Mouse (Mus musculus): ENCODE data around the gene Upk3b.

DNA sequence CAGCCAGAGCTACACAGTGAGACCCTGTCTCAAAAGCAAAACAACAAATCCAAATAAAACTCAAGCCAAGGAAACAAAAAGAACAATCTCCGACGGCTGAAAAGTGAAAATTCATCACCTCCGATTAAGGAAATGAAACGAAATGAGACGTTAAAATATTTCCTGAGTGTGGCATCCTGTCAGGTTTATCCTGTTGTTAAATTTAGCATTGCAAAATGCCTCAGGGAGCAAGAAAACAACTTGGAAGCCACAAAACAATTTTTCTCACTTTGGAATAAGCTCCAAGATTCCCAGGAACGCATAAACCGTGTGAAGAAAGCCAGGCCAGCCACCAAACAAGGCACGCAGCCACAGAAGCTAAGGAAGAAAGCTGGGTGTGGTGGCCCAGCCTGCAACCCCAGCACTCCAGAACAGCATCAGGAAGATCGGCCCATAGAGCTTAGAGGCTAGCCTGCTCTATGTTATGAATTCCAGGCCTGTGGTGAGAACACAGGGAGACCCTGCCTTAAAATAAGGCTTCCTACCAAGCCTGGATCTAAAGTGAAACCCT lies 38.8 kb downstream of the Upk3b start:
- TF ChIP-seq MYC (IDR thresholded peaks at IDR 0.05; ENCODE audit: low read depth, low read length) = no peak
- TF ChIP-seq CTCF (conservative IDR thresholded peaks at IDR 0.05 in 1 of 2, IDR thresholded peaks at IDR 0.05 in 1 of 2; ENCODE audit: low read depth in 2 of 2, low read length in 2 of 2) = no peak
- no peak for TF ChIP-seq POLR2AphosphoS2 (IDR thresholded peaks at IDR 0.05; ENCODE audit: low read depth, low read length)
- TF ChIP-seq POLR2A (IDR thresholded peaks at IDR 0.05; ENCODE audit: low read depth, low read length) = no peak
- TF ChIP-seq NRF1 (IDR thresholded peaks at IDR 0.05; ENCODE audit: low read depth, low read length) = no peak
- TF ChIP-seq UBTF (IDR thresholded peaks at IDR 0.05; ENCODE audit: low read depth, low read length) = no peak
- no peak for TF ChIP-seq SMC3 (IDR thresholded peaks at IDR 0.05; ENCODE audit: low read depth, low read length)
- no peak for TF ChIP-seq CHD1 (IDR thresholded peaks at IDR 0.05; ENCODE audit: low read depth, low read length)
- TF ChIP-seq TCF12 (IDR thresholded peaks at IDR 0.05; ENCODE audit: low read depth, low read length) = no peak
- TF ChIP-seq USF1 (IDR thresholded peaks at IDR 0.05; ENCODE audit: low read depth, low read length) = no peak
- TF ChIP-seq EP300 (IDR thresholded peaks at IDR 0.05; ENCODE audit: low read length) = no peak
- TF ChIP-seq ETS1 (conservative IDR thresholded peaks at IDR 0.05; ENCODE audit: low read depth, low read length) = no peak

Measured in CH12.LX (cell line).